Mouse (Mus musculus) retina, adult 2 months (tissue): ENCODE data around the gene Pkd2l1.
A peak's percentile ranks its signal among the peaks of the same experiment; 100 is the strongest.

Source experiments
- DNase-seq: peaks from one replicate; pipeline ENCODE4 v3.0.0-alpha.2; 2012; ENCODE audit warnings: low read depth, low spot score

Gene Pkd2l1

GRCm38 (mm10) chr19:44192342-44192741, at the start of gene Pkd2l1:
Gene Pkd2l1, minus strand, starts transcription at chr19:44192442.
- DNase-seq: no peak

- DNase-seq: no peak
Observed at GRCm38 (mm10) chr19:44238906-44239305, 46.7 kb upstream of the Pkd2l1 start.

- no peak for DNase-seq
Observed at GRCm38 (mm10) chr19:44237471-44238006, 45.3 kb upstream of the Pkd2l1 start.

GRCm38 (mm10) chr19:44231608-44232151, 39.4 kb upstream of the Pkd2l1 start:
- no peak for DNase-seq

GRCm38 (mm10) chr19:44230212-44230611, 38.0 kb upstream of the Pkd2l1 start:
- no peak for DNase-seq

GRCm38 (mm10) chr19:44229776-44230175, 37.5 kb upstream of the Pkd2l1 start:
- no peak for DNase-seq

- no peak for DNase-seq
Observed at GRCm38 (mm10) chr19:44225728-44226127, 33.5 kb upstream of the Pkd2l1 start.

- DNase-seq: no peak
Observed at GRCm38 (mm10) chr19:44217958-44218525, 25.8 kb upstream of the Pkd2l1 start.

GRCm38 (mm10) chr19:44215255-44215654, 23.0 kb upstream of the Pkd2l1 start:
- DNase-seq: no peak

GRCm38 (mm10) chr19:44207079-44207478, 14.8 kb upstream of the Pkd2l1 start:
- DNase-seq: no peak

- no peak for DNase-seq
Observed at GRCm38 (mm10) chr19:44203015-44203564, 10.8 kb upstream of the Pkd2l1 start, which contains the start of gene Scd3. Gene Scd3, plus strand, starts transcription at chr19:44203269.

- DNase-seq: no peak
Observed at GRCm38 (mm10) chr19:44198964-44199363, 6.7 kb upstream of the Pkd2l1 start.

GRCm38 (mm10) chr19:44198494-44198893, 6.3 kb upstream of the Pkd2l1 start:
- no peak for DNase-seq

- no peak for DNase-seq
Observed at GRCm38 (mm10) chr19:44197053-44197852, 5.0 kb upstream of the Pkd2l1 start.

- DNase-seq: peak; percentile 39
Observed at GRCm38 (mm10) chr19:44195138-44195537, 2.9 kb upstream of the Pkd2l1 start.

GRCm38 (mm10) chr19:44193906-44194305, 1.7 kb upstream of the Pkd2l1 start:
- no peak for DNase-seq

GRCm38 (mm10) chr19:44189056-44189455, 3.2 kb downstream of the Pkd2l1 start:
- no peak for DNase-seq

- no peak for DNase-seq
Observed at GRCm38 (mm10) chr19:44183968-44184367, 8.3 kb downstream of the Pkd2l1 start.

GRCm38 (mm10) chr19:44180502-44180901, 11.7 kb downstream of the Pkd2l1 start:
- no peak for DNase-seq

- DNase-seq: no peak
Observed at GRCm38 (mm10) chr19:44176741-44177140, 15.5 kb downstream of the Pkd2l1 start.

- DNase-seq: no peak
Observed at GRCm38 (mm10) chr19:44174835-44175234, 17.4 kb downstream of the Pkd2l1 start.

- DNase-seq: peak; percentile 9
Observed at GRCm38 (mm10) chr19:44161515-44161914, 30.7 kb downstream of the Pkd2l1 start.
